Mouse (Mus musculus) lung, postnatal 10 days (tissue): ENCODE measurements around the gene Cenpf.

Experiments used
- DNase-seq: peaks from one replicate; pipeline ENCODE4 v3.0.0; 2021

Gene Cenpf

GRCm38 (mm10) chr1:189627976-189628768 lies 59.7 kb downstream of the Cenpf start:
- peak; percentile 72 for DNase-seq

- no peak for DNase-seq
Measured at GRCm38 (mm10) chr1:189624756-189625155, 63.1 kb downstream of the Cenpf start.

- DNase-seq, result peak; percentile 71
Measured at GRCm38 (mm10) chr1:189618970-189619740, 68.7 kb downstream of the Cenpf start.

GRCm38 (mm10) chr1:189617381-189617780 lies 70.5 kb downstream of the Cenpf start:
- no peak for DNase-seq

- no peak for DNase-seq
Measured at GRCm38 (mm10) chr1:189615246-189615645, 72.6 kb downstream of the Cenpf start.

- no peak for DNase-seq
Measured at GRCm38 (mm10) chr1:189613076-189613475, 74.8 kb downstream of the Cenpf start.

GRCm38 (mm10) chr1:189611775-189612174 lies 76.1 kb downstream of the Cenpf start:
- peak; percentile 56 for DNase-seq

GRCm38 (mm10) chr1:189608640-189609039 lies 79.2 kb downstream of the Cenpf start:
- DNase-seq, result no peak

- DNase-seq, result no peak
Measured at GRCm38 (mm10) chr1:189608039-189608438, 79.8 kb downstream of the Cenpf start.

GRCm38 (mm10) chr1:189605598-189606126 lies 82.2 kb downstream of the Cenpf start:
- DNase-seq, result no peak

GRCm38 (mm10) chr1:189597096-189597495 lies 90.8 kb downstream of the Cenpf start:
- DNase-seq, result no peak
